ENCODE assay signal across 30 mouse cellular contexts in the genomic region with DNA sequence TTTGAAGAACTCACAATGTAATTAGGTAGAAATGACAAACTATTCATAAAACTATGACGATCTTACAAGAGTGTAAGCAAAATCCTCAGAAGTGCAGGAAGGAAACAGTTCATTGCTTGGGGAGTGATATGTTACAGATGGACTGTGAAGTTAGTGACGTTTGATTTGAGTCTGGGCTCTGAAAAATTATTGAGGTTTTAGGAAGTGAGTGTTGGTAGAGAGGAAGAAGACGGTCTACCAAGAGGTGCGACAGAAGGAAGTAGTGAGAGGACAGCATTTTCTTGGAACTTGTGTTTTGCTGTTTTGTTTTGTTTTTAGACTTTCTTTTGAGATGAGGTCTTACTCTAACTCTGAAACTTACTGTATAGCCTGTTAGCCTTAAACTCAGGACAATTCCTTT. TPM values are rescaled to one million over a fixed set of nuclear protein-coding genes. Genes with fewer than 3 reads are reported as not detected.
DNase-seq lines count a peak whose midpoint lies in the region; ATAC-seq and TF ChIP-seq lines count a peak whose summit lies in the region.
"Had no signal": no experiment of that assay in that cellular context is flagged by ENCODE, and none has a peak within 500 bp of the region (broad histone marks: within the 10 kb centered on the region; RNA-seq: fewer than 3 reads in every experiment).

No protein-coding gene starts in this region.

- no peaks in the 10 kb centered on the region for H3K27me3 ChIP-seq in splenic B cell, adult 2 months (ENCODE audit: control insufficient read depth, insufficient read depth, low read length, poor library complexity, severe bottlenecking)
- H3K27me3 ChIP-seq in hindbrain, embryonic 13.5 days = no peaks in the 10 kb centered on the region
- H3K27me3 ChIP-seq: embryonic facial prominence, embryonic 12.5 days; heart, embryonic 13.5 days; liver, embryonic 12.5 days; midbrain, embryonic 15.5 days; neural tube, embryonic 12.5 days had no signal

- H3K36me3 ChIP-seq in splenic B cell, adult 2 months (ENCODE audit: control insufficient read depth, insufficient read depth, low read length, poor library complexity, severe bottlenecking) = peaks cover 2% of the 10 kb centered on the region; the same call in 1 of the 2 replicates
- peaks cover 19% of the 10 kb centered on the region for H3K36me3 ChIP-seq in hindbrain, embryonic 13.5 days

- ATAC-seq in CD4-positive, CD25-positive, alpha-beta regulatory T cell, adult 4 months = peak; percentile 44
- peak; percentile 15 for ATAC-seq in inflammation-experienced regulatory T-cells, adult 6 months
- no peak for ATAC-seq in hindbrain, embryonic 13.5 days (ENCODE audit: low FRiP score)
- ATAC-seq: forebrain, embryonic 14.5 days; hindbrain, embryonic 16.5 days; intestine, embryonic 16.5 days; liver, embryonic 12.5 days; liver, postnatal 0 days; midbrain, embryonic 15.5 days had no signal

- H3K4me1 ChIP-seq in bone marrow macrophage, adult 2 months (ENCODE audit: control insufficient read depth, insufficient read depth, low read length) = peaks cover 26% of the 10 kb centered on the region
- no peaks in the 10 kb centered on the region for H3K4me1 ChIP-seq in hindbrain, embryonic 13.5 days (replicated peaks)
- H3K4me1 ChIP-seq: embryonic facial prominence, embryonic 12.5 days; heart, embryonic 13.5 days; hindbrain, embryonic 10.5 days; midbrain, embryonic 15.5 days; neural tube, embryonic 12.5 days had no signal

- no peak for TF ChIP-seq CTCF in bone marrow macrophage, adult 2 months (IDR thresholded peaks at IDR 0.05; ENCODE audit: low read depth, low read length)

- no peak overlapping the region for H3K4me3 ChIP-seq in bone marrow macrophage, adult 2 months (ENCODE audit: insufficient read depth, low read length)
- no peak overlapping the region for H3K4me3 ChIP-seq in hindbrain, embryonic 13.5 days
- H3K4me3 ChIP-seq: embryonic facial prominence, embryonic 12.5 days; heart, embryonic 13.5 days; hindbrain, embryonic 10.5 days; liver, embryonic 12.5 days; midbrain, embryonic 15.5 days; myocyte; neural tube, embryonic 12.5 days had no signal

- H3K9me3 ChIP-seq in hindbrain, embryonic 13.5 days = no peaks in the 10 kb centered on the region
- H3K9me3 ChIP-seq: embryonic facial prominence, embryonic 12.5 days; G1E; heart, embryonic 13.5 days; hindbrain, embryonic 10.5 days; liver, embryonic 12.5 days; midbrain, embryonic 15.5 days; neural tube, embryonic 12.5 days had no signal

- whole genome bisulfite sequencing in hindbrain, embryonic 13.5 days = 91% methylated on average over 4 of the region's 4 CpGs

- H3K9ac ChIP-seq in hindbrain, embryonic 13.5 days = no peak overlapping the region
- H3K9ac ChIP-seq: embryonic facial prominence, embryonic 12.5 days; heart, embryonic 13.5 days; liver, embryonic 12.5 days; liver, postnatal 0 days; midbrain, embryonic 15.5 days; neural tube, embryonic 12.5 days had no signal

- H3K27ac ChIP-seq in bone marrow macrophage, adult 2 months (ENCODE audit: insufficient read depth, low read depth, low read length) = peak overlapping the region; percentile 50
- H3K27ac ChIP-seq in hindbrain, embryonic 13.5 days = no peak overlapping the region
- H3K27ac ChIP-seq: embryonic facial prominence, embryonic 12.5 days; heart, embryonic 13.5 days; hindbrain, embryonic 10.5 days; liver, embryonic 12.5 days; midbrain, embryonic 15.5 days; neural tube, embryonic 12.5 days had no signal

- TF ChIP-seq POLR2A in bone marrow macrophage, adult 2 months (IDR thresholded peaks at IDR 0.05; ENCODE audit: borderline replicate concordance, low read depth, low read length) = no peak

- DNase-seq in splenic B cell, adult 2 months (ENCODE audit: low read depth, low spot score) = peak; percentile 46
- no peak for DNase-seq in cerebellum, adult 11 months
- DNase-seq: adrenal gland, postnatal 25 days; B cell, adult 2 months; cerebellum, adult 8-10 months; cerebellum, postnatal 36 days; embryo, embryonic 11 days; gastrocnemius, postnatal 14 days; heart, adult 18-20 months; heart, postnatal 10 days; kidney, postnatal 36 days; left cerebral cortex, postnatal 4 days; liver, postnatal 0 days; lung, postnatal 36 days; right cerebral cortex, adult 18-20 months had no signal

- H3K4me2 ChIP-seq in hindbrain, embryonic 13.5 days = no peak overlapping the region
- H3K4me2 ChIP-seq: embryonic facial prominence, embryonic 12.5 days; heart, embryonic 13.5 days; liver, embryonic 12.5 days; midbrain, embryonic 15.5 days; neural tube, embryonic 12.5 days had no signal

RNA-seq across cellular contexts. Expression of a gene that starts 10.8 kb away (rescaled TPM):
- 100 to 1,000 TPM; 166 to 178 TPM for polyA plus RNA-seq in CD4-positive, CD25-positive, alpha-beta regulatory T cell, adult 4 months (2017; shearing (Covaris generic))
- polyA plus RNA-seq in bone marrow macrophage, adult 2 months (2012; ENCODE audit: insufficient read depth, insufficient read length, missing spikeins) = 73.7 and 78.8 TPM in 2 replicates
- polyA plus RNA-seq in inflammation-experienced regulatory T-cells, adult 6 months (2017; shearing (Covaris generic)) = 100 to 1,000 TPM; 165 to 218 (median 179) TPM
- polyA plus RNA-seq in hindbrain, embryonic 13.5 days (2015; fragmentation: Nextera tagmentation; extraction: Ambion mirVana) = 75.6 and 77.8 TPM in 2 replicates
